Mouse (Mus musculus) spleen, adult 2 months (tissue): ENCODE measurements at regions not wholly inside any gene's neighbourhood (a gene's known extent, or its start where the extent isn't known, plus 50 kb on each side); places are given as distances from the start of the nearest gene placed in this dataset.

Experiments used
- CTCF ChIP-seq: fragments of 200-500 bp; IDR thresholded peaks from 2 replicates; pipeline ENCODE4 v1.5.1; 2011; ENCODE audit warnings: mild to moderate bottlenecking, inconsistent platforms; ENCODE audit not compliant: insufficient read depth, insufficient read length, insufficient replicate concordance; ENCODE audit errors: extremely low read depth
- POLR2A ChIP-seq: fragments of 200-500 bp; IDR thresholded peaks from 2 replicates; pipeline ENCODE4 v1.6.1; 2011; ENCODE audit warnings: low read depth, low read length, inconsistent platforms

DNA sequence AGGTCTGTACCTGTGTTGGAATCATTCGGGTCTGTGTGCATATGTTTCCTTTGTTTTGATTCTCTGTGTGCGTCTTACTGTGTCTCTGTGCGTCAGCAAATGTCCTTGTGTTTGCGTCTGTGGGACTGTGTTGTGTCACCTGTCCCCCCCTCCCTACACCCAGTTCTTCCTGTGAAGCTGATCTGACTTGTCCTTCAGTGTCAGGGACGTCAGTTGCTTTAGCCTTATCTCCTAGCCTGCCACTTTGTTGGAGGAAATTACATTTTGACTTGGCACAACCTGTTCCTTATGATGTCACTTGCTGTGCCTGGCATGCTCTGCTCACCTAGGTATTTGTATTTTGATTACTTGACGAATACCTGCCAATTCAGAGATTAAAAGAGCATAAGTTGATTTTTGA lies 90.4 kb upstream of the Cpeb4 start:
- TF ChIP-seq CTCF, result no peak
- TF ChIP-seq POLR2A, result no peak
